Mouse (Mus musculus) midbrain, embryonic 14.5 days (tissue): ENCODE results near the gene Gm26661. TPM values are rescaled to one million over a fixed set of nuclear protein-coding genes. Genes with fewer than 3 reads are reported as not detected.
A peak's percentile ranks its signal among the peaks of the same experiment; 100 is the strongest.

Experiments
- ATAC-seq: fragments of 200-750 bp; cut with Nextera tagmentation; 2 replicates; pipeline ENCODE4 v1.8.0; 2017; ENCODE audit warnings: moderate number of reproducible peaks, moderate library complexity; ENCODE audit not compliant: low FRiP score, low TSS enrichment
- DNase-seq: peaks from one replicate; pipeline ENCODE4 v3.0.0-alpha.2; 2015
- H3K27ac ChIP-seq: fragments of 300-500 bp; sonication (generic); replicated peaks from 2 replicates; pipeline ENCODE4 v1.5.1; 2014; ENCODE audit warnings: mild to moderate bottlenecking, low read depth, low read length, moderate library complexity
- H3K27me3 ChIP-seq: fragments of 300-500 bp; sonication (generic); 2 replicates; pipeline ENCODE4 v1.6.1; 2014; ENCODE audit warnings: low read length, control low read depth, mixed read lengths; ENCODE audit not compliant: control insufficient read depth, insufficient read depth
- H3K36me3 ChIP-seq: fragments of 300-500 bp; sonication (generic); 2 replicates; pipeline ENCODE4 v1.6.1; 2014; ENCODE audit warnings: low read length, control low read depth; ENCODE audit not compliant: control insufficient read depth, insufficient read depth
- H3K4me1 ChIP-seq: fragments of 300-500 bp; sonication (generic); 2 replicates; pipeline ENCODE4 v1.6.1; 2014; ENCODE audit warnings: mild to moderate bottlenecking, antibody characterized with exemption, low read length, control low read depth; ENCODE audit not compliant: control insufficient read depth, insufficient read depth
- H3K4me2 ChIP-seq: fragments of 300-500 bp; sonication (generic); 2 replicates; pipeline ENCODE4 v1.6.1; 2014; ENCODE audit warnings: mild to moderate bottlenecking, low read length, moderate library complexity
- H3K4me3 ChIP-seq: fragments of 300-500 bp; sonication (generic); replicated peaks from 2 replicates; pipeline ENCODE4 v1.5.1; 2014; ENCODE audit warnings: low read depth, low read length
- H3K9ac ChIP-seq: fragments of 300-500 bp; sonication (generic); replicated peaks from 2 replicates; pipeline ENCODE4 v1.6.1; 2014; ENCODE audit warnings: mild to moderate bottlenecking, low read length, moderate library complexity
- H3K9me3 ChIP-seq: fragments of 300-500 bp; sonication (generic); 2 replicates; pipeline ENCODE4 v1.6.1; 2016; ENCODE audit warnings: low read length, control low read depth, mixed read lengths; ENCODE audit not compliant: control insufficient read depth
- WGBS: fragments of 180-500 bp; shearing (Covaris S2); extraction: QIAGEN DNeasy Blood & Tissue Kit; methylation state at CpG from one replicate; pipeline ENCODE4 v1.1.7; 2014; 5-methylcytosine and 5-hydroxymethylcytosine counted together
- polyA plus RNA-seq: library from polyadenylated mRNA; unstranded; fragments of >200 nt; fragmentation: Nextera tagmentation; extraction: Ambion mirVana; gene quantifications from 2 replicates; pipeline ENCODE4 v1.2.1, GENCODE M21; 2014

Gene Gm26661
- polyA plus RNA-seq, 1 experiment from 2014 or later = not detected

DNA sequence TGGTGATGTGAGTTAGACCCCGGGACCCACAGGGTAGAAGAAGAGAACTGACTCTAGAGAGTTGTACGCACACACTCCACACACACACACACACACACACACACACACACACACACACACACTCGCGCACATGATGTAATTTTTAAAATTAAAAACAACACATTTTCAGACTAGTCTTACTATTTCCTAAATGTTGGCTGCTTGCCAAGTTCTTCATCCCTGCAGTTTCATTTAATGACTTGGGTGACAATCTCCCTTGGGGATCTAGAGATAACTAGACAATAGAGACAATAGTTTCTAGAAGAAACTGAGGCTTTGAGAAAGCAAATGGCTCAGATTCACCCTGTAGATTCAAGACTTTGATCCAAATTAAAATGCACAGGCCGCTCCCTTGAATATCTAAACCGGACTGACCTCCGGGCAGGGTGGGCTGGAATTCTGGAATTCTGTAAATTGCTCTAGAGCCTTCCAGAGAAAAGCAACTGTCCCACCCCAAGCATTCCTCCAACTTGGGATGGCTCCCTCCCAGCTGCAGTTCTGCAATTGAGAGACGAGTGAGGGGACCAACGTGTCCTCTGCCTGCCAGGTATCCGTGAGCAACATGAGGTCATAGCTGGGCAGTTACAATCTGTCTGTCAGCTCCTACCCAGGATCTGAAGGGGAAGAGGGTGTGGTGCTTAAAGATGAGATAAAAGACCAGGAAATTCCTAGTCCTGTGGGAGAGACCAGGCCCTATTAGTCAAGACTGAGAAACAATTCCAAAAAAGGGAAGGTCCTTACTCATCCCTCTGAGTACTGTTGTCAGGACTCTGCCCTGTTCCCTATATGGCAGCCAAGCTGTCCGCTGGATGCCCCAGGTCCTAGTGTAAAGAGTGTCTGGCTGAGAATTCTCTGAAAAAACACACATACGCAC is 17.9 kb downstream of the Gm26661 start:
- H3K27ac ChIP-seq = no peak overlapping the region
- H3K27me3 ChIP-seq = no peaks in the 10 kb centered on the region
- H3K36me3 ChIP-seq = no peaks in the 10 kb centered on the region
- ATAC-seq = no peak
- no peak overlapping the region for H3K4me3 ChIP-seq
- no peaks in the 10 kb centered on the region for H3K4me1 ChIP-seq
- H3K9me3 ChIP-seq = no peaks in the 10 kb centered on the region
- WGBS = 89% methylated on average over 12 of the region's 12 CpGs
- peak; percentile 34 for DNase-seq
- H3K9ac ChIP-seq = no peak overlapping the region
- H3K4me2 ChIP-seq = no peak overlapping the region

DNA sequence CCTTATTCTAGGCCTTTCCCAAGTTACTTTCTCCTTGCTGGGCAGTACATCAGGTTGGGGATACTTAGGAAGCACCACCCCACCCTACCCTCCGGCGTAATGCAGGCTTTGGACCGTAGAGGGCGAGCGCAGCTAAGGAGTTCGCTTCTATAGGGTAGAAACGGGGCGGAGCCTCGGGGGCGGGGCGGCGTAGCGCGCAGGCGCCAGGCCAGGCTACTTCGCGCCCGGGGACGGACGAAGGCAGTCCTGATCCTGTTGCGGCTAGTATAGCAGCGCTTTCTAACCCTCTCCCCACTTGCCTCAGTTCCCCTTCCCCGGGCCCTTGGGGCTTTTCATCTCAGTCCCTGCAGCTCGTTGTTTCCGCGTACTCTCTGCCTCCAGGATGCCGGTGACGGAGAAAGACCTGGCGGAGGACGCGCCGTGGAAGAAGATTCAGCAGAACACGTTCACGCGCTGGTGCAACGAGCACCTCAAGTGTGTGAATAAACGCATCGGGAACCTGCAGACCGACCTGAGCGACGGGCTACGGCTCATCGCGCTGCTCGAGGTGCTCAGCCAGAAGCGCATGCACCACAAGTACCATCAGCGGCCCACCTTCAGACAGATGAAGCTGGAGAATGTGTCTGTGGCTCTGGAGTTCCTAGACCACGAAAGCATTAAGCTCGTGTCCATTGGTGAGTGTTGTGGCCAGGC is 26.5 kb downstream of the Gm26661 start, which contains the start of gene Flnb:
Gene Flnb (plus strand): TSS at position 188 of the 693 bp plus-strand sequence.
- peak within 1 kb of the TSS; percentile 69 for H3K4me3 ChIP-seq
- peak within 1 kb of the TSS; percentile 93 for H3K4me2 ChIP-seq
- peak; percentile 98 for DNase-seq
- WGBS = under 1% methylated on average over 49 of the region's 49 CpGs
- H3K27ac ChIP-seq = peak within 1 kb of the TSS; percentile 78
- H3K9me3 ChIP-seq = no peaks in the 10 kb centered on the region
- H3K36me3 ChIP-seq = no peaks in the 10 kb centered on the region
- ATAC-seq = peak; percentile 96
- H3K4me1 ChIP-seq = peaks cover 19% of the 10 kb centered on the region
- H3K9ac ChIP-seq = peak within 1 kb of the TSS; percentile 74
- H3K27me3 ChIP-seq = no peaks in the 10 kb centered on the region

DNA sequence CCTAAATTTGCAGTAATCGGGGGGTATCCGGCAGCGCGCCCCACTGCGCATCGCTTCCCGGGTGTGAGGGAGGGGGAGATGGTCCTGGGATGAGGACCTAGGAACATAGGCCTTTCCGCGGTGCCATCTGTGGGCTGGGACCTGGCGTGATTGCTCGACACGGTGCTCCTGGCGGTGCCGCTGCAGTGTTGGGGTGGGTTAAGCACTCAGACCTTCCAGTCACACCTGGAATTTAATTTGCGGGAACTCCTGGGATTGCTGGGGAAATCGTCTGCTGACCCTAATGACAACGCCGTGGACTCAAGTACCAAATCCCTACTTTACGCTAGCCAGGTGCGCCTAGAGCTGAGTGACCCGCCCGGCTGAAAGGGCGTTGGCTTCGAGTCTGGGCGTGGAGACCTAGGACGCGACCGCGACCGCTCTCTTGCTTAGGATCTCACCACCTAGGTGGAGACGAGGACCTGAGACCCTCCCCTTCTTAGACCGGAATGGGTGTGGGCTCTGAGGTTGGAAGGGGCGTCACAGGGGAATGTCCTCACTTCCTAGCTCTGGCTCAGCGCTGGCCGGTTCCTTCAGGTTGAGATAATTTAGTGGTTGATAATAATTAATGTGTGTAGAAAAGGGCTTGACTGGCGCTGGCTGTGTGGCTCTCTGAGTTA is 27.2 kb downstream of the Gm26661 start:
- Histone ChIP-seq H3K4me2 (peak overlapping the region; percentile 93), H3K27ac (peak overlapping the region; percentile 78), H3K36me3 (no peaks in the 10 kb centered on the region), H3K4me1 (peaks cover 19% of the 10 kb centered on the region), H3K27me3 (no peaks in the 10 kb centered on the region), H3K4me3 (peak overlapping the region; percentile 69), H3K9ac (peak overlapping the region; percentile 74), H3K9me3 (no peaks in the 10 kb centered on the region)
- peak; percentile 44 for ATAC-seq
- DNase-seq = peak; percentile 52
- WGBS = 1% methylated on average over 36 of the region's 36 CpGs

DNA sequence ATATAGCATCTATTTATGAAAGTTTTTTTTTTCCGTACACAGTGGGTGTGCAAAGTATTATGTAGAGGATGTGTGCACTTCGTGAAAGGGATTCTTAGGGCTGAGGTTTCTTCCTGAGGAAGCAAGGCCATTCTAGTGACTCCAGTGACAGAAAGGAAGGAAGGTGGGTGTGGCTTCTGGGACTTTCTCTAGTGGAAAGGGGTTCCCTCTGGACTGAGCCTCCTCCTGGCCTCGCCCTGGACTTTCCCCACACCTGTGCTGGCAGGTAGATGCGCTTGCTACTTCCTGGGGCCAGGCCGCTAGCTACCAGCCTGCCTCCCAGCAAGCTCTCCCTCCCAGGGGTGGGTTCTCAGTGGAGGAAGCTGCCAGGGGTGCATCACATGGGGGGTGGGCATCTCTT is 28.1 kb downstream of the Gm26661 start:
- H3K27ac ChIP-seq = no peak overlapping the region
- 76% methylated on average over 5 of the region's 5 CpGs for WGBS
- H3K4me3 ChIP-seq = peak overlapping the region; percentile 69
- ATAC-seq = no peak
- H3K9me3 ChIP-seq = no peaks in the 10 kb centered on the region
- H3K4me2 ChIP-seq = peak overlapping the region; percentile 93
- DNase-seq = no peak
- H3K36me3 ChIP-seq = no peaks in the 10 kb centered on the region
- H3K27me3 ChIP-seq = no peaks in the 10 kb centered on the region
- peaks cover 19% of the 10 kb centered on the region for H3K4me1 ChIP-seq
- peak overlapping the region; percentile 74; the same call in 1 of the 2 replicates for H3K9ac ChIP-seq

DNA sequence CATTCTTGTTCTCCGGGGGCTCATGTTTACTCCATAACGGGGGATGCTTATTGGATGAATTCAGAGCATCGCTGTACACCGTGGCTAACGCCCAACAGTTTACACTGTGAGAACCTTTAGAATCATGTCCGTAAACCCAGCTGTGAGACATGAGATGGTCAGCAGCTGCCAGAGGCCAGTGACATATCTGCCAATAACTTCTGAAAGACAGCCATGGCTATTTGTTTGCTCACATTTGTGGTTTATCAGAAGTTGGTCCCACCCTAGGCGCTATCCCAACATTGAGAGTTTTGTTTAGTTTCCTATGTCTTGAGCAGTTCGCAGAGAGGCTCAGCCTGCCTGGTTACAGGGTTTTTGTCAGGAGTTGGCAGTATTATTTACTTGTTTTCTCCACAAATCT is 30.0 kb downstream of the Gm26661 start:
- Histone ChIP-seq H3K9me3 (no peaks in the 10 kb centered on the region), H3K27me3 (no peaks in the 10 kb centered on the region), H3K4me1 (peaks cover 19% of the 10 kb centered on the region), H3K36me3 (no peaks in the 10 kb centered on the region), H3K4me3 (no peak overlapping the region), H3K27ac (no peak overlapping the region), H3K4me2 (no peak overlapping the region), H3K9ac (no peak overlapping the region)
- 88% methylated on average over 8 of the region's 8 CpGs for WGBS
- ATAC-seq = no peak
- DNase-seq = no peak

DNA sequence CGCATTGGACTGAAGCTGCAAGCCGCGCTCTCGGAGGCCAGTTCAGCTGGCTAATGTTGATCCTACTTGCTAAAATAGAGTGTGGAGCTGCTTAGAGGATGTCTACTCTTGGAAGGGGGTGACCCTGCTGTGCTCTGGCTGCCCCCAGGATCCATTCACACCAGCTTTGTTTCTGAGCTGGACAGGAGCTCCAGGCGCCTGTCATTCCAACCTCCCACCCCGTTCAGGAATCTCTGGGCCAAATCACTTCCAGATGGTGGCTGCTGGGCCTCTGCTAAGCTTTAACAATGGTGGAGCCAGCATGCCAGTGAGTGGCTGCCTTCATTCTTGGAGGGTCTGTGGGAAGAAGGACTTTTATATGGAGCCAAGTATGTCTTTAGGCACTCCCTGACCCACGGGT is 31.3 kb downstream of the Gm26661 start:
- Histone ChIP-seq H3K36me3 (no peaks in the 10 kb centered on the region), H3K4me3 (no peak overlapping the region), H3K27ac (no peak overlapping the region), H3K9ac (no peak overlapping the region), H3K9me3 (no peaks in the 10 kb centered on the region), H3K27me3 (no peaks in the 10 kb centered on the region), H3K4me2 (no peak overlapping the region), H3K4me1 (peaks cover 19% of the 10 kb centered on the region)
- WGBS = 58% methylated on average over 7 of the region's 7 CpGs
- DNase-seq (no peak), ATAC-seq (no peak)

DNA sequence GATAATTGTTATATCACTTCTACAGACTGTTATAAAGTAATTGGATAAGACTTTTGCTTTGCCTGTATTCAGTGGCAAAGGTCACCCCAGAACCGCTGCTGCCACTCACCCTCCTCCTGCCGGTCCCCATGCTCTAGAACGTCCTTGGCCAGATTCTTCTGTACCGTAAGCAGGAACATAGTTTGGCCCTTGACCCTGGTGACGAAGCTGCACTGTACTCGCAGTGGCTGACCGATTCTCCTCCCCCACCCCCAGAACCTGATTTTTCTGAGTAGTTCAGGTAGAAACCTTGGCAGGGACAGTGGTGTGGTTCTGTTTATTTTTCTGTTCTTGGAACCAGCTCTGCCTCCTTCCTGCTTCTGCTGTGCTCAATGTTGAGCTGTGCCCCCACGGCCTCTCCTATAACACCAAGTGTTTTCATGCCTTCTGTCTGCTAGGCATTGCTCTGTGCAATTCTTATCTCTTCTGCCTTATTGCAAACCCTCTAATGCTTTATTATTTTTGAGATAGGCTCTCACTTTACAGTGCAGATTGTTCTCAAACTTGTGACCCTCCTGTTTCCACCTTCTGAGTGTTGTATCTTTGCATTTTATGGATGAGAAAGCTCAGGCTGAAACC is 33.4 kb downstream of the Gm26661 start:
- H3K36me3 ChIP-seq = no peaks in the 10 kb centered on the region
- H3K4me1 ChIP-seq = peaks cover 7% of the 10 kb centered on the region; the same call in 1 of the 2 replicates
- 86% methylated on average over 8 of the region's 8 CpGs for WGBS
- no peaks in the 10 kb centered on the region for H3K27me3 ChIP-seq
- H3K9ac ChIP-seq = no peak overlapping the region
- no peaks in the 10 kb centered on the region for H3K9me3 ChIP-seq
- no peak overlapping the region for H3K27ac ChIP-seq
- DNase-seq (no peak), ATAC-seq (no peak)
- H3K4me3 ChIP-seq = no peak overlapping the region
- H3K4me2 ChIP-seq = no peak overlapping the region
